Mouse (Mus musculus) CD8-positive naive resting alpha-beta T cell, adult 2 months (primary cell): ENCODE measurements around the gene Pomp.

Experiments used
- DNase-seq, 2 experiments: peaks; one replicate each; pipeline ENCODE4 v3.0.0; 2022; ENCODE audit warnings: low read depth in 2 of 2, low spot score in 2 of 2

Pomp gene

GRCm38 (mm10) chr5:147860449-147861261 is at the start of gene Pomp:
Pomp (plus strand) TSS chr5:147860461.
- DNase-seq = peak; percentile 71 to 82

- no peak for DNase-seq
Observed at GRCm38 (mm10) chr5:147812255-147813040, 47.8 kb upstream of the Pomp start.

- DNase-seq = no peak
Observed at GRCm38 (mm10) chr5:147814971-147815370, 45.3 kb upstream of the Pomp start.

DNA sequence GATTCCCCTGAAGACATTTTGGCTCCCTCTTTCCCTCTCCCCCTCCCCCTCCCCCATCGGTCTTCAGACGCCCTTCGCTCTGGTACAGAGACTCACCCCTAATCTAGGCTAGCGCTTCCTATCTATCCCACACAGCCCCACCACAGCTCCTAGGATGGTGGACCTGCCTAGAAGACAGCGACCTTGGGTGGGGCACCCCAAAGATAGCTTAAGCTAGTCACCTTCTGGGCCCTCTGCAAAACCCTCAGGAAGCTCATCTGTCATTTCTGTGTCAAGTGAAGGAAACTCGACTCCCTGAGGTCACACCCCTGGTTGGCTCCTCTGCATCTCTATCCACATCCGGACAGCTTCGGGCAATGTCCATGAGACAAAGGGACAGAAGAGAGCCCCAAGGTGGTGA is 44.7 kb upstream of the Pomp start:
- DNase-seq = no peak

- DNase-seq = no peak
Observed at GRCm38 (mm10) chr5:147816465-147816864, 43.8 kb upstream of the Pomp start.

DNA sequence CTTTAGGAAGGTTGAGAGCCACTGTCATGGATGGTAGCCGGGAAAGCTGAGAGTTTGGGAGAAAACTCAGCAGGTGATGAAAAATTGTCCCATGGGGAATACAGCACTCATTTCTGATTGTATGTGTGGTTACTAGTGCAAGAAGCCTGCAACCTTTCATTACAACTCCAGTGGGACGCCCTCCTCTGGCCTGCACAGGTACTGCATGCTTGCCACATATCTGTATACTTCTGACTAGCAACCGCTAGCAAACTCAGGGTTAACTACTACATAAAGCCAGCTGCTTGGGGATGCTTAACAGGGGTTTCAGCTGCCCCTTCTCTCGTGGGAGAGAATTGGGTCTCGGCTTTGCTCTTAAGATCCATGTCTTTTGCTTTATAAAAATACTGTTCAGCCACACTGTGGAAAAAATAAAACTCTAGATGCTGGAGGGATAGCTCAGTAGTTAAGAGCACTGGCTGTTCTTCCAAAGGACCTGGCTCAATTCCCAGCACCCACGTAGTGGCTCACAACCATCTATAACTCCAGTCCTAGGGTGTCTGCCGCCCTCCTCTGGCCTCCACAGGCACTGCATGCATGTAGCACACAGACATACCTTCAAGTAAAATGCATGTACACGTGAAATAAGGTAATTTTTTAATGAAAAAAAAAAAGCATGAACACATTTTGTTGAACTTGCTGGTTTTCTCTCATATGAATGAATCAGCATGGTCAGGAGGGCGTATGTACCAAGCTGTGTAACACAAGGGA is 42.3 kb upstream of the Pomp start:
- DNase-seq = no peak

DNA sequence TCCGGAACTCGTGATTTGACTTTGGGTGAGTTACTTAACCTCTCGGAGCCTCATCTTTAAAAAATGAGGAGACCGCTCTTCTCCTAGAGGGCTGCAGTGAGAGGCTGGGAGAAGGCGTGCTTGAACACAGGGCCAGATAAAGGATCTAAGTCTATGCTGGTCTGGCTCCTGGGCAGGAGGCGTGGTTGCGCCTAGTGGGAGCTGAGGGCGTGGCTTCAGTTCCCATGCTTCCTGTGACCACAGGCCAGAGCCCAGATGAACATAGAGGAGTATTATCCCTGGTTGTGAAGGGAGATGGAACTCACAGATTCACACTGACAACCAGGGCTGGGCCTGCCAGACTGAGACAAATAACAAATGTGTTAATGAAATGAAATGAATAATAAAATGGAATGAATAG is 41.4 kb upstream of the Pomp start:
- DNase-seq = no peak

DNA sequence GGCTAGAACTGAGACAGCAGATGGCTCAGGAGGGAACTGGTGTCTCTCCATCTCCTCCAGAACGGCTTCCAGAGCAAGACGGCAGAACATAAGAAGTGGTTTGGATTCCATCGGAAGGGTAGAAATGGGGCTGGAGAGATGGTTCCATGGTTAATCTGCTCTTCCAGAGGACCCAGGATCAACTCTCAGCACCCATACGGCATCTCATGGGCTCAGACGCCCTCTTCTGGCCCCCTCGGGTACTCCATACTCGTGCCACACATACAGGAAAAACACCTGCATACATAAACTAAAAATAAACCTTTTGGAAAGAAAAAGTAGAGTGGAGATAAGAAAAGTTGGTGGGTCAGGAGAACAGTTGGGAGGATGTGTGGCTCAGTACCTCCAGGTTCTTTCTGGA is 40.4 kb upstream of the Pomp start:
- no peak for DNase-seq

DNA sequence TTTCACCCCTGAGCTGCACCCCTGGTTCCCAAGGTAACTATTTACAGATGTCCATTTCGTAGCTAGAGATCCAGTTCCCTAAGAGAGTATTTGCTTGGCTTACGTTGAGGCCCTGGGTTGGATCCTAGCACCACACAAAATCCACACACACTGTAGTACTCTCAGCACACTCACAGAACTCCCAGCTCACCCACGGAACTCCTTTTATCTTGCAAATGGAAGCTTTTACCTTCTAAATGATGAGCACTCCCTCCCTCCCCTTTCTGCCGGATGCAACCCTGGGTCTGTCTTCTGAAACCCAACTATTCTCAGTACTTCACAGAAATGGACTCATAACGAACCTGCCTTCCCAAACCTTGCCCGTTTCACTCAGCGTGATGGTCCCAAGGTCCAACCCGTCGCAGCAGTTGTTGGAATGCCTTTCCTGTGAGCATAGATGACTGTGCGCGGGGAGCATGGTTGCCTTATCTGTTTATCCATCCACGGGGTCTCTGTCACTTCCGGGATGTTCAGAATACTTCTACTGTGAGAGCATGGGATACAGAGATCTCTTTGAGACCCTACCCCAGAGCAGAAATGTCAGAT is 36.1 kb upstream of the Pomp start:
- DNase-seq = no peak

DNA sequence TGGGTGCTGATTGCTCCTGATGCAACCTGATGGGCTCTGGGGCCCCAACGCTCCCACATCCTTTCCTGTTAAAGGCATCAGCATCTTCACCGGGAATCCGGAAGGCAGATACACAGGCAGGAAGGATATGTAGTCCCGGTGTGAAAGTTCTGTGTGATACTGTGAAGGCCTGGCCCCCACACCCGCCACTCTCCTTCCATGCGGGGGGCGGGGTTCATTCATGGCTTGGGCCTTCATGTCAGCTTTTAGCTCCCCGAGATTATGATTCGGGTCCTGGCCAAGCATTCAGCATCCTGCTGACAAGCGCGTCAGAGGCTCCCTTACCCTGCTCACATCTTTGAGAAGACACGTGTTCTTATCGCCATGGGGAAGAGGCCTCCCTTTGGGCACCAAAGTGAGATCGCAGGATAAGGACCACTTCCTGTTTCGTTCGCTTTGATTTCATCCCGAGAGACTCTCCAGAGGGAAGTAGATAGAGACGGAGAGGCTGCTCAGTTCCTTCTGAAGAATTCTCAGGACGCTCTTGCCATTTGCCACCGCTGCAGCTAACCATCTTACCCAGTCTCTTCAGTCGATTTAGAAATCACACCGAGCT is 34.8 kb upstream of the Pomp start:
- DNase-seq = no peak

GRCm38 (mm10) chr5:147826091-147826490 is 34.2 kb upstream of the Pomp start:
- DNase-seq = no peak

DNA sequence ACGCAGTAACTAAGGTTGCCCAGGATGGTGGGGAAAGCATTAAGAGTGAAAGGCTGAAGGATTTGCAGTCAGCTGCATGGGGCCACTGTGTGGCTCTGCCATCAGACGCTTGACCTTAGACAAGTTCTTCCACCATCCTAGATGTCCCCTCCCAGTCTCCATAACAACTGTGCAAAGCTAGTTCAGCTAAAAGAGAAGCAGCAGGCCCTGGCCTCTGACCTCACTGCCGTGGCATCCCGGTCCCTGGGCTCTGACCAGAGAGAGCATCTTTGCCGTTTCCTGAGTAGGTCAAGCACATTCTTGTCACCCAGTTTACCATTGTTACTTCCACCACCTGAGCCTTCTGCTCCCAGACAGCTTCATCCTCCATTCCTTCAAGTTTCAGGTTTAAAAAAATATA is 33.7 kb upstream of the Pomp start:
- DNase-seq = no peak

- no peak for DNase-seq
Observed at GRCm38 (mm10) chr5:147828846-147829245, 31.4 kb upstream of the Pomp start.

DNA sequence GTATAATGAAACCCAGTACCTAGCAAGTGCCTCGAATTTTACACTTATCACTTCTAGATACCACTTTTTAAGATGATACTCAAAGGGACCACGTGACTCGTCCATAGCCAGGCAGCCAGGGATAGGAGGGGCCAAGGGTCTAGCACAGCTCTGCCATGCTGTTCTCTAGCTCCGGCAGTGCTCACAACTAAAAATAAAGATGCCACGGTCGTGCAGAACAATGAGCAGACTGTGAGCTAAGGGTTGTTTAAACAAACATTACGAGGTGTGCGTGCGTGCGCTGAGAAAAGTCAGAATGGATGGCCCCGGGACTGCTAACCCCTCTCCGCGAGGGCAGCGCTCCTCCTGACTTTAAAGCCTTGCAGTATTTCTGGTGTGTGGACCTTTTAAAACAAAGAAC is 27.4 kb upstream of the Pomp start:
- DNase-seq = no peak

- no peak for DNase-seq
Observed at GRCm38 (mm10) chr5:147834841-147835500, 25.3 kb upstream of the Pomp start.

- DNase-seq = no peak
Observed at GRCm38 (mm10) chr5:147839418-147839817, 20.8 kb upstream of the Pomp start.

- no peak for DNase-seq
Observed at GRCm38 (mm10) chr5:147843340-147843739, 16.9 kb upstream of the Pomp start.

DNA sequence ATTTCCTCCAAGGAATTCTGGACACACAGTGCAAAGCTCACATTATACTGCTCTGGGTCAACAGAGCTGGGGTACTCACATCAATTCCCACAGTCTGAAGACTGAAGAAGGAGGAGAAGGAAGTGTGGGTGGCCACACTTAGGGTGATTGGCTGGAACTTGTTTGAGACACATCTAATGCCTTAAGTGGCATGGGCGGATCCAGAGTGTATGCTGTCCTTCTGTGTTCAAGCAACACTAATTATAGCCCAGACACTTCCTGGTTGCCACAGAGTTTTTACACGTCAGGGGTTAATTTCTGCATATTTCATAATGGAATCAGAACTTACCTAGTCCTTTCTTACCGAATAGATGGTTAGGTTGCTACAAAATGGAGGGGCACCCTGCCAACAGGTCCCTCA is 14.9 kb upstream of the Pomp start:
- DNase-seq = no peak

- no peak for DNase-seq
Observed at GRCm38 (mm10) chr5:147847361-147847760, 12.9 kb upstream of the Pomp start.

DNA sequence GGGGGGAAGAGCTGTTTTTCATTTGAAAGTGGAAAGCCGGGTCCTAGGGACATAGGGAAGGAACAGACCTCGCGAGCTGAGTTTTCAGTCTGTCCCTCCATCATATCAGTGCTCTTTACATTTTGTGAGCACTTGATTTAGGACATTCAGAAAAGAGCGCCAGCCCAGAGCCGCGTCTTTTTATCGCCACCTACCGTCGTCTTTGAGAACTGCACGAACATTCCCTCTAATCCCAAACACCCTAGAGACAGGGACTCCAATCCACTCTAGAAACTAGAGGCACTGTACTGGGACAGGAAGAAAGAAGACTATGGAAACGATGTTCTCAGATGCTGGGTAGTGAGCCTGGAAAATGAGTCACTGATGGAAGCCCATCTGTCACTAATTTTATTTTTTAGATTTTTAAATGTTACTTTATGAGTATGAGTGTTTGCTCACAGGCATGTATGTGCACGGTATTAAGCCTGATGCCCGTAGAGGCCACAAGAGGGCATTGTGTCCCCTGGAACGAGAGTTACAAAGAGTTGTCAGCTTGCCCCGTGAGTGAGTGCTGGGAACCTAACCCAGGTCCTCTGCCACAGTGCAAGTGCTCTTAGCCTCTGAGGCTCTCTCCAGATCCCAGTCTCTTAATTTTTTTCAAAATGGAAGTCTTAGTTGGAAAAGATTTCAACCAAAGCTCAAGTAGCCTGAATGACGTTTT is 11.9 kb upstream of the Pomp start:
- peak; percentile 28 to 41 for DNase-seq
